Mouse (Mus musculus): ENCODE results near the gene Tut7. TPM values are rescaled to one million over a fixed set of nuclear protein-coding genes. Genes with fewer than 3 reads are reported as not detected.
"Not testable (repeated sequence)": the region's sequence is repeated elsewhere in the genome, so short reads cannot be mapped to it uniquely, and the experiment has no call there.

Tut7 gene
- polyA plus RNA-seq, 1 experiment from 2014 or later: 40.1 TPM

- Histone ChIP-seq H3K4me3 (ENCODE audit: low read depth, low read length) (no peak within 1 kb of the TSS), H3K27me3 (ENCODE audit: control insufficient read depth, insufficient read depth, low read length) (no peaks in the 10 kb centered on the region), H3K9me3 (replicated peaks; ENCODE audit: control insufficient read depth, low read length) (no peaks in the 10 kb centered on the region), H3K4me1 (ENCODE audit: control insufficient read depth, insufficient read depth, low read length) (no peaks in the 10 kb centered on the region), H3K9ac (ENCODE audit: low read depth, low read length) (no peak within 1 kb of the TSS), H3K36me3 (ENCODE audit: control insufficient read depth, insufficient read depth, low read length) (peaks cover 55% of the 10 kb centered on the region), H3K27ac (ENCODE audit: low read depth, low read length) (no peak within 1 kb of the TSS), H3K4me2 (no peak within 1 kb of the TSS)
- no peak for ATAC-seq (replicated peaks; ENCODE audit: insufficient number of reproducible peaks, low FRiP score, low TSS enrichment)
- 79% methylated on average over 7 of the region's 7 CpGs for WGBS (ENCODE audit: insufficient replicate concordance)
Measured at GRCm38 (mm10) chr13:59782145-59782544, 40.8 kb downstream of the Tut7 start, which contains the start of gene Gm49354. Gene Gm49354 (minus strand): TSS chr13:59782245.

DNA sequence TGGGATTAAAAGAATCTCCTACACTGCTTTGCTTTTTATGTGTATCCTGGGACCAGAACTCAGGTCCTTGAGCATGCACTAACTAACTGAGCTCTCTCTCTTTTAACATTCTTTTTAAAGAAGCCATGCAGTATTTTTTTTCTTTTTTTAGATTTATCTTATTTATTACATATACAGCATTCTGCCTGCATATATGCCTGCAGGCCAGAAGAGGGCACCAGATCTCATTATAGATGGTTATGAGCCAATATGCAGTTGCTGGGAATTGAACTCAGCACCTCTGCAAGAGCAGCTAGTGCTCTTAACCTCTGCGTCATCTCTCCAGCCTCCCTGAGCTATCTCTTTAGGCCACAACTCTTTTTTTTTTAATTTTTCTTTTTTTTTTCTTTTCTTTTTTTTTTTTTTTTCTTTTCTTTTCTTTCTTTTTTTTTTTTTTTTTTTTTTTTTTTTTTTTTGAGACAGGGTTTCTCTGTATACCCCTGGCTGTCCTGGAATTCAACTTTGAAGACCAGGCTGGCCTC, 43.1 kb downstream of the Tut7 start:
- not testable (repeated sequence) for H3K4me3 ChIP-seq (ENCODE audit: low read depth, low read length); H3K4me2 ChIP-seq; H3K9ac ChIP-seq (ENCODE audit: low read depth, low read length); ATAC-seq (replicated peaks; ENCODE audit: insufficient number of reproducible peaks, low FRiP score, low TSS enrichment); H3K4me1 ChIP-seq (ENCODE audit: control insufficient read depth, insufficient read depth, low read length); H3K27ac ChIP-seq (ENCODE audit: low read depth, low read length); H3K9me3 ChIP-seq (replicated peaks; ENCODE audit: control insufficient read depth, low read length); H3K27me3 ChIP-seq (ENCODE audit: control insufficient read depth, insufficient read depth, low read length)
- peaks cover 43% of the 10 kb centered on the region for H3K36me3 ChIP-seq (ENCODE audit: control insufficient read depth, insufficient read depth, low read length)
- WGBS (ENCODE audit: insufficient replicate concordance): 96% methylated on average over 1 of the region's 1 CpGs

GRCm38 (mm10) chr13:59779213-59779612, 43.7 kb downstream of the Tut7 start:
- Histone ChIP-seq H3K4me2 (no peak overlapping the region), H3K27me3 (ENCODE audit: control insufficient read depth, insufficient read depth, low read length) (no peaks in the 10 kb centered on the region), H3K27ac (ENCODE audit: low read depth, low read length) (no peak overlapping the region), H3K9me3 (replicated peaks; ENCODE audit: control insufficient read depth, low read length) (no peaks in the 10 kb centered on the region), H3K9ac (ENCODE audit: low read depth, low read length) (no peak overlapping the region), H3K4me1 (ENCODE audit: control insufficient read depth, insufficient read depth, low read length) (no peaks in the 10 kb centered on the region), H3K36me3 (ENCODE audit: control insufficient read depth, insufficient read depth, low read length) (peaks cover 43% of the 10 kb centered on the region), H3K4me3 (ENCODE audit: low read depth, low read length) (no peak overlapping the region)
- no peak for ATAC-seq (replicated peaks; ENCODE audit: insufficient number of reproducible peaks, low FRiP score, low TSS enrichment)
- WGBS (ENCODE audit: insufficient replicate concordance): 89% methylated on average over 4 of the region's 4 CpGs

- H3K27ac ChIP-seq (ENCODE audit: low read depth, low read length): no peak overlapping the region
- no peak overlapping the region for H3K4me3 ChIP-seq (ENCODE audit: low read depth, low read length)
- peaks cover 13% of the 10 kb centered on the region for H3K4me1 ChIP-seq (ENCODE audit: control insufficient read depth, insufficient read depth, low read length)
- peaks cover 11% of the 10 kb centered on the region for H3K36me3 ChIP-seq (ENCODE audit: control insufficient read depth, insufficient read depth, low read length)
- WGBS (ENCODE audit: insufficient replicate concordance): 81% methylated on average over 3 of the region's 3 CpGs
- H3K4me2 ChIP-seq: no peak overlapping the region
- H3K27me3 ChIP-seq (ENCODE audit: control insufficient read depth, insufficient read depth, low read length): no peaks in the 10 kb centered on the region
- H3K9ac ChIP-seq (ENCODE audit: low read depth, low read length): no peak overlapping the region
- H3K9me3 ChIP-seq (replicated peaks; ENCODE audit: control insufficient read depth, low read length): no peaks in the 10 kb centered on the region
- no peak for ATAC-seq (replicated peaks; ENCODE audit: insufficient number of reproducible peaks, low FRiP score, low TSS enrichment)
Measured at GRCm38 (mm10) chr13:59775168-59775567, 47.8 kb downstream of the Tut7 start.

GRCm38 (mm10) chr13:59771257-59771656, 51.7 kb downstream of the Tut7 start:
- 0 out of 2 replicates have a peak, but pooled peaks have one; percentile 8 for ATAC-seq (replicated peaks; ENCODE audit: insufficient number of reproducible peaks, low FRiP score, low TSS enrichment)
- H3K9me3 ChIP-seq (replicated peaks; ENCODE audit: control insufficient read depth, low read length): no peaks in the 10 kb centered on the region
- peak overlapping the region; percentile 86; the same call in 1 of the 2 replicates for H3K4me3 ChIP-seq (ENCODE audit: low read depth, low read length)
- H3K27me3 ChIP-seq (ENCODE audit: control insufficient read depth, insufficient read depth, low read length): no peaks in the 10 kb centered on the region
- peaks cover 34% of the 10 kb centered on the region for H3K4me1 ChIP-seq (ENCODE audit: control insufficient read depth, insufficient read depth, low read length)
- no peaks in the 10 kb centered on the region for H3K36me3 ChIP-seq (ENCODE audit: control insufficient read depth, insufficient read depth, low read length)
- whole genome bisulfite sequencing (ENCODE audit: insufficient replicate concordance): 33% methylated on average over 9 of the region's 9 CpGs
- H3K9ac ChIP-seq (ENCODE audit: low read depth, low read length): peak overlapping the region; percentile 95
- H3K27ac ChIP-seq (ENCODE audit: low read depth, low read length): peak overlapping the region; percentile 100
- H3K4me2 ChIP-seq: peak overlapping the region; percentile 80

- H3K9ac ChIP-seq (ENCODE audit: low read depth, low read length): peak overlapping the region; percentile 95
- no peak for ATAC-seq (replicated peaks; ENCODE audit: insufficient number of reproducible peaks, low FRiP score, low TSS enrichment)
- 29% methylated on average over 9 of the region's 9 CpGs for WGBS (ENCODE audit: insufficient replicate concordance)
- H3K27me3 ChIP-seq (ENCODE audit: control insufficient read depth, insufficient read depth, low read length): no peaks in the 10 kb centered on the region
- peaks cover 38% of the 10 kb centered on the region for H3K4me1 ChIP-seq (ENCODE audit: control insufficient read depth, insufficient read depth, low read length)
- H3K4me3 ChIP-seq (ENCODE audit: low read depth, low read length): peak overlapping the region; percentile 86
- H3K4me2 ChIP-seq: peak overlapping the region; percentile 80
- no peaks in the 10 kb centered on the region for H3K36me3 ChIP-seq (ENCODE audit: control insufficient read depth, insufficient read depth, low read length)
- H3K27ac ChIP-seq (ENCODE audit: low read depth, low read length): peak overlapping the region; percentile 100
- H3K9me3 ChIP-seq (replicated peaks; ENCODE audit: control insufficient read depth, low read length): no peaks in the 10 kb centered on the region
Measured at GRCm38 (mm10) chr13:59770847-59771246, 52.1 kb downstream of the Tut7 start.

- H3K9ac ChIP-seq (ENCODE audit: low read depth, low read length): peak overlapping the region; percentile 95
- H3K27me3 ChIP-seq (ENCODE audit: control insufficient read depth, insufficient read depth, low read length): no peaks in the 10 kb centered on the region
- no peaks in the 10 kb centered on the region for H3K36me3 ChIP-seq (ENCODE audit: control insufficient read depth, insufficient read depth, low read length)
- no peaks in the 10 kb centered on the region for H3K9me3 ChIP-seq (replicated peaks; ENCODE audit: control insufficient read depth, low read length)
- peak overlapping the region; percentile 100 for H3K27ac ChIP-seq (ENCODE audit: low read depth, low read length)
- H3K4me1 ChIP-seq (ENCODE audit: control insufficient read depth, insufficient read depth, low read length): peaks cover 39% of the 10 kb centered on the region
- H3K4me3 ChIP-seq (ENCODE audit: low read depth, low read length): peak overlapping the region; percentile 86
- peak overlapping the region; percentile 80 for H3K4me2 ChIP-seq
- WGBS (ENCODE audit: insufficient replicate concordance): under 1% methylated on average over 28 of the region's 28 CpGs
- ATAC-seq (replicated peaks; ENCODE audit: insufficient number of reproducible peaks, low FRiP score, low TSS enrichment): peak; percentile 89
Measured at GRCm38 (mm10) chr13:59770164-59770562, 52.8 kb downstream of the Tut7 start.

DNA sequence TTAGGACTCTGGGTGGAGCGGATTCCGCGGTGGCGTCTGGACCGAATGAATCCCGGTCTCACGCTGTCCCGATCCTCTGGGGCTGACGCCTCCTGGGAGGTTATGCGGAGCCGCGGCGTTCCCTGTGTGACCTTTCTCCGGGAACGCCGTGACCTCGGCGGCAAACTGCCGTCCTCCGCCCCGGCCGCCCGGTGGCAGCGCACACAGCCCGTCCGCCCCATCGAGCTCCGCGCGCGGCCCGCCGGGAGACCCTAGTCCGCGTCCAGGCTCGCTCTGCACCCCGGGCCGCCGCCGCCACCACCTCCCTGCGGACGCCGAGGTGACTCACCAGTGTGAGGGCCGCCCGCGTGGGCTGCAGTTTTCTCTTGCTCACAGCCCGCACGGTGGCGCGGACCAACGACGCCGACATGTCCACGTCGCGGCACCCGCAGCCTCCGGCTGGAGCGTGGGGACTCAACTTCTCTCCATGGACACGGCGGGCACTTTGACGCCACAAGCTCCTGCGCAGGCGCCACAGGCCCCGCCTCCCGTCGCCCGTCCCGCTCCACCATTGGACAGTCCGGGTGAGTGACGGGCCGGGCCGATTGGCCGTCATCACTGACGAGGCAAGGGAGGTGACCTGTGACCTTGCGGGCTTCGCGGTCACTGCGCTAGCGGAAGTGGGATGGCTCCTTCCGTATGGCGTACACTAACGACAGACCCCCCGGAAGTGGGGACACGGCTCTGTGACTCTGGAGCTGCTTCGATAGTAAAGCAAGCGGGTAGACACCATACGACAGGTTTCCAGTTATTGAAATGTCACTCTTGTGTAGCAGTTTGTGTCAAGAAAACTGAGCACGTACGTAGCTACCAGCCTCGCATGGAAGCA, 53.4 kb downstream of the Tut7 start, which contains the start of gene Isca1:
Isca1 (minus strand) TSS at position 515 of the 868 bp plus-strand sequence.
- H3K27ac ChIP-seq (ENCODE audit: low read depth, low read length): peak within 1 kb of the TSS; percentile 100
- WGBS (ENCODE audit: insufficient replicate concordance): under 1% methylated on average over 88 of the region's 91 CpGs
- H3K4me3 ChIP-seq (ENCODE audit: low read depth, low read length): peak within 1 kb of the TSS; percentile 86
- H3K36me3 ChIP-seq (ENCODE audit: control insufficient read depth, insufficient read depth, low read length): no peaks in the 10 kb centered on the region
- no peaks in the 10 kb centered on the region for H3K9me3 ChIP-seq (replicated peaks; ENCODE audit: control insufficient read depth, low read length)
- peak within 1 kb of the TSS; percentile 95 for H3K9ac ChIP-seq (ENCODE audit: low read depth, low read length)
- peak within 1 kb of the TSS; percentile 80 for H3K4me2 ChIP-seq
- H3K27me3 ChIP-seq (ENCODE audit: control insufficient read depth, insufficient read depth, low read length): no peaks in the 10 kb centered on the region
- H3K4me1 ChIP-seq (ENCODE audit: control insufficient read depth, insufficient read depth, low read length): peaks cover 39% of the 10 kb centered on the region
- peak; percentile 97 for ATAC-seq (replicated peaks; ENCODE audit: insufficient number of reproducible peaks, low FRiP score, low TSS enrichment)
